16 mouse cellular contexts compared by ENCODE assay signal in genomic region chr8:46403877-46404560, GRCm38 (mm10).
DNase-seq lines count a peak whose midpoint lies in the region; ATAC-seq lines count a peak whose summit lies in the region.
"Had no signal": no experiment of that assay in that cellular context is flagged by ENCODE, and none has a peak within 500 bp of the region (broad histone marks: within the 10 kb centered on the region; RNA-seq: fewer than 3 reads in every experiment).

No protein-coding gene starts in this region.

- H3K4me2 ChIP-seq in liver, embryonic 15.5 days = no peak overlapping the region
- no peak overlapping the region for H3K4me2 ChIP-seq in liver, embryonic 11.5 days
- no peak overlapping the region for H3K4me2 ChIP-seq in stomach, embryonic 16.5 days (ENCODE audit: low read depth, low read length)
- H3K4me2 ChIP-seq: hindbrain, embryonic 14.5 days; limb, embryonic 15.5 days; neural tube, embryonic 12.5 days had no signal

- no peak overlapping the region for H3K4me3 ChIP-seq in liver, embryonic 15.5 days (replicated peaks)
- H3K4me3 ChIP-seq in liver, embryonic 11.5 days (ENCODE audit: low read depth, low read length) = no peak overlapping the region
- H3K4me3 ChIP-seq in stomach, embryonic 16.5 days (replicated peaks; ENCODE audit: low read length) = no peak overlapping the region
- H3K4me3 ChIP-seq: limb, embryonic 15.5 days; neural tube, embryonic 12.5 days had no signal

- DNase-seq in adrenal gland, adult 8-10 months = peak; percentile 34
- DNase-seq in adrenal gland, adult 18-20 months (ENCODE audit: low spot score in 2 of 2) = no peak
- DNase-seq in liver, embryonic 11.5 days (ENCODE audit: low spot score) = no peak
- peak; percentile 54 for DNase-seq in kidney, postnatal 10 days
- DNase-seq in frontal cortex, postnatal 10 days (ENCODE audit: low spot score in 2 of 2) = no peak
- DNase-seq in right cerebral cortex, postnatal 4 days = no peak
- DNase-seq: cerebellum, adult 9-10 months; gastrocnemius, postnatal 14 days; heart, postnatal 10 days; thymus, postnatal 36 days had no signal

- no peaks in the 10 kb centered on the region for H3K9me3 ChIP-seq in liver, embryonic 15.5 days (replicated peaks)
- H3K9me3 ChIP-seq in liver, embryonic 11.5 days (ENCODE audit: control insufficient read depth, low read length) = no peaks in the 10 kb centered on the region
- no peaks in the 10 kb centered on the region for H3K9me3 ChIP-seq in stomach, embryonic 16.5 days (replicated peaks; ENCODE audit: control insufficient read depth, low read length)
- H3K9me3 ChIP-seq: limb, embryonic 15.5 days; neural tube, embryonic 12.5 days had no signal

- H3K9ac ChIP-seq in liver, embryonic 15.5 days = no peak overlapping the region
- H3K9ac ChIP-seq in liver, embryonic 11.5 days (ENCODE audit: low read depth, low read length) = no peak overlapping the region
- H3K9ac ChIP-seq in stomach, embryonic 16.5 days (ENCODE audit: low read length) = no peak overlapping the region
- H3K9ac ChIP-seq: hindbrain, embryonic 14.5 days; limb, embryonic 15.5 days; neural tube, embryonic 12.5 days had no signal

- H3K36me3 ChIP-seq in liver, embryonic 15.5 days (replicated peaks) = no peaks in the 10 kb centered on the region
- no peaks in the 10 kb centered on the region for H3K36me3 ChIP-seq in liver, embryonic 11.5 days (ENCODE audit: control insufficient read depth, insufficient read depth, low read length)
- no peaks in the 10 kb centered on the region for H3K36me3 ChIP-seq in stomach, embryonic 16.5 days (ENCODE audit: control insufficient read depth, insufficient read depth, low read length)
- H3K36me3 ChIP-seq: limb, embryonic 15.5 days; neural tube, embryonic 12.5 days had no signal

- H3K4me1 ChIP-seq in liver, embryonic 15.5 days (replicated peaks) = no peaks in the 10 kb centered on the region
- H3K4me1 ChIP-seq in liver, embryonic 11.5 days (replicated peaks; ENCODE audit: control insufficient read depth, insufficient read depth, low read length) = no peaks in the 10 kb centered on the region
- no peaks in the 10 kb centered on the region for H3K4me1 ChIP-seq in stomach, embryonic 16.5 days (ENCODE audit: control insufficient read depth, insufficient read depth, low read length)
- H3K4me1 ChIP-seq: limb, embryonic 15.5 days; neural tube, embryonic 12.5 days had no signal

- peak; percentile 53 for ATAC-seq in liver, embryonic 15.5 days (ENCODE audit: insufficient read depth)
- ATAC-seq in liver, embryonic 11.5 days (replicated peaks; ENCODE audit: low FRiP score) = no peak
- peak; percentile 44; the same call in 1 of the 2 replicates for ATAC-seq in stomach, embryonic 16.5 days (ENCODE audit: insufficient read depth, low FRiP score)

- no peak overlapping the region; the same call in 1 of the 2 replicates for H3K27ac ChIP-seq in liver, embryonic 15.5 days (replicated peaks)
- H3K27ac ChIP-seq in liver, embryonic 11.5 days (ENCODE audit: low read depth, low read length) = no peak overlapping the region
- H3K27ac ChIP-seq in stomach, embryonic 16.5 days (ENCODE audit: low read length) = no peak overlapping the region
- H3K27ac ChIP-seq: hindbrain, embryonic 14.5 days; kidney, postnatal 0 days; limb, embryonic 15.5 days; neural tube, embryonic 12.5 days had no signal

- H3K27me3 ChIP-seq in liver, embryonic 15.5 days = no peaks in the 10 kb centered on the region
- H3K27me3 ChIP-seq in liver, embryonic 11.5 days (replicated peaks; ENCODE audit: control insufficient read depth, insufficient read depth, low read length) = no peaks in the 10 kb centered on the region
- no peaks in the 10 kb centered on the region for H3K27me3 ChIP-seq in stomach, embryonic 16.5 days (ENCODE audit: control insufficient read depth, insufficient read depth, low read length)
- H3K27me3 ChIP-seq: limb, embryonic 15.5 days; neural tube, embryonic 12.5 days had no signal

- WGBS in liver, embryonic 15.5 days (ENCODE audit: insufficient replicate concordance) = 49% methylated on average over 5 of the region's 5 CpGs
- WGBS in liver, embryonic 11.5 days = 75% methylated on average over 5 of the region's 5 CpGs
- 68% methylated on average over 5 of the region's 5 CpGs for WGBS in stomach, embryonic 16.5 days

Comparison
In these comparisons a context has a peak if more than half of its experiments do, and no peak if none do; other contexts are left out.
1. DNase-seq: peak in adrenal gland, adult 8-10 months (single experiment) and kidney, postnatal 10 days (single experiment); none in adrenal gland, adult 18-20 months (0 of 2), liver, embryonic 11.5 days (single experiment), frontal cortex, postnatal 10 days (0 of 2) and right cerebral cortex, postnatal 4 days (single experiment).